Mouse (Mus musculus) liver, adult 2 months (tissue): Measurements from ENCODE around the gene Twnk.

ENCODE experiments used
- CTCF ChIP-seq: fragments of 200-500 bp; IDR thresholded peaks from 2 replicates; pipeline ENCODE4 v1.5.1; 2011; ENCODE audit warnings: low read depth, low read length, control low read depth
- POLR2A ChIP-seq: fragments of 200-500 bp; IDR thresholded peaks from 2 replicates; pipeline ENCODE4 v1.6.1; 2011; ENCODE audit warnings: low read length, control low read depth; ENCODE audit not compliant: insufficient read depth; ENCODE audit errors: extremely low read depth

DNA sequence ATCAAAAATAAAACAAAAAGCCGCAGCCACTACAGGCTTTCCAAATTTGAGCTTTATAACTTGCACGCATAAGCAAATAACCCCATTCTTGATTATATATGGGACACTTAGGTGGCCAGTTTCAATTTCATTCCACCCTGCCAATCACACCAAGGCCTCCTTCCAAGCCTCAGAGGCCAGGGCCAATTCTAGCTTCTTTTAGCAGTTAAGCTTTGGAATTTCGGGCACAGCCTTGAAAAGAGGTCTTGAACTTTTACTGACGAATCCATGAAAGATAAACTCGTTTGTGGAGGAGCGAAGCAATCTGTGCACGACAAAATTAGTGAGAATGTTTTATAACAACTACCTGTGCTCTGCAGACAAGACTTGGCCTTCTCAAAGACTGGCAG, 52.3 kb downstream of the Twnk start:
- TF ChIP-seq CTCF = no peak
- TF ChIP-seq POLR2A = no peak
